Mouse (Mus musculus) cerebellum, adult (tissue): ENCODE measurements around the gene Ube2i.
A peak's percentile ranks its signal among the peaks of the same experiment; 100 is the strongest.

Source experiments
- ATAC-seq: cut with Nextera tagmentation; 2 replicates; pipeline ENCODE4 v1.9.2; 2017; ENCODE audit warnings: mild to moderate bottlenecking, moderate library complexity, mixed read lengths; ENCODE audit not compliant: insufficient number of reproducible peaks, low FRiP score, low TSS enrichment

Gene Ube2i

GRCm38 (mm10) chr17:25274571-25275346, at the start of gene Ube2i:
Gene Ube2i, minus strand, starts transcription at chr17:25274622.
- ATAC-seq: no peak

- ATAC-seq: no peak
Measured at GRCm38 (mm10) chr17:25322930-25323329, 48.5 kb upstream of the Ube2i start.

GRCm38 (mm10) chr17:25320819-25321218, 46.4 kb upstream of the Ube2i start:
- no peak for ATAC-seq

- no peak for ATAC-seq
Measured at GRCm38 (mm10) chr17:25318354-25318753, 43.9 kb upstream of the Ube2i start, which contains the start of gene Prss29. Gene Prss29, plus strand, starts transcription at chr17:25318654.

- ATAC-seq: no peak
Measured at GRCm38 (mm10) chr17:25308346-25308745, 33.9 kb upstream of the Ube2i start, which contains the start of gene Prss28. Gene Prss28, plus strand, starts transcription at chr17:25308646.

- ATAC-seq: no peak
Measured at GRCm38 (mm10) chr17:25298094-25298493, 23.7 kb upstream of the Ube2i start, which contains the start of gene Prss34. Gene Prss34, plus strand, starts transcription at chr17:25298394.

GRCm38 (mm10) chr17:25294111-25294510, 19.7 kb upstream of the Ube2i start:
- ATAC-seq: no peak

- no peak for ATAC-seq
Measured at GRCm38 (mm10) chr17:25293495-25293894, 19.1 kb upstream of the Ube2i start.

GRCm38 (mm10) chr17:25290411-25290810, 16.0 kb upstream of the Ube2i start:
- ATAC-seq: no peak

GRCm38 (mm10) chr17:25288842-25289241, 14.4 kb upstream of the Ube2i start:
- ATAC-seq: no peak

GRCm38 (mm10) chr17:25285033-25285432, 10.6 kb upstream of the Ube2i start:
- ATAC-seq: peak; percentile 68; the same call in 1 of the 2 replicates

GRCm38 (mm10) chr17:25282133-25282532, 7.7 kb upstream of the Ube2i start:
- ATAC-seq: no peak

- no peak for ATAC-seq
Measured at GRCm38 (mm10) chr17:25275833-25276232, 1.4 kb upstream of the Ube2i start.

- ATAC-seq: peak; percentile 79
Measured at GRCm38 (mm10) chr17:25273706-25274501, 518 bp downstream of the Ube2i start.

- peak; percentile 81 for ATAC-seq
Measured at GRCm38 (mm10) chr17:25272951-25273705, 1.3 kb downstream of the Ube2i start.

- ATAC-seq: no peak
Measured at GRCm38 (mm10) chr17:25272326-25272725, 2.1 kb downstream of the Ube2i start.

GRCm38 (mm10) chr17:25270795-25271335, 3.6 kb downstream of the Ube2i start:
- ATAC-seq: no peak

- ATAC-seq: no peak
Measured at GRCm38 (mm10) chr17:25264453-25264852, 10.0 kb downstream of the Ube2i start.

- no peak for ATAC-seq
Measured at GRCm38 (mm10) chr17:25257804-25258261, 16.6 kb downstream of the Ube2i start.

GRCm38 (mm10) chr17:25256140-25256754, 18.2 kb downstream of the Ube2i start, which contains the start of gene Baiap3:
Gene Baiap3, minus strand, starts transcription at chr17:25256364.
- no peak for ATAC-seq
